Mouse (Mus musculus) brain, embryonic 18.5 days (tissue): ENCODE results near the gene Als2cr12.
"Not testable (repeated sequence)": the region's sequence is repeated elsewhere in the genome, so short reads cannot be mapped to it uniquely, and the experiment has no call there.

Experiments used
- DNase-seq: peaks from one replicate; pipeline ENCODE4 v3.0.0-alpha.2; 2012; ENCODE audit warnings: low read depth, low spot score

Gene Als2cr12

DNA sequence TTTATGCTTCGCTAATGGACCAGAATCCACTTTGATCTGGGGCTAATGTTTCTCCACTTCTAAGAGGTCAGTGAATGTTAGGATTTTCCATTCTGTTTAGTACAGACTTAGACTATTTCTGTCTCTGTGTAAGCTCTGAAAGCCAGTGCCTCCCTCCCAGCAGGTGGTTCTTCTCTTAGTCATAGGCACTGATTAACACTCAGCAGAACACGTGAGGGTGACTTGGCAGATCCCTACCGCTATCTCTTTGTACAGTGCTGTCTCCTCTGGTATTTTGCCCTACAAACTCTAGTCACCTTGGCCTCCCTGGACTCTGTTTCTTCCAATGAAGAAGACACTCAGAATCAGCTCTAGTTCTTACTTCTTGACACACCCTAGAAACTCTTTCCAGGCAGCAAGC, 81.4 kb downstream of the Als2cr12 start:
- no peak for DNase-seq

DNA sequence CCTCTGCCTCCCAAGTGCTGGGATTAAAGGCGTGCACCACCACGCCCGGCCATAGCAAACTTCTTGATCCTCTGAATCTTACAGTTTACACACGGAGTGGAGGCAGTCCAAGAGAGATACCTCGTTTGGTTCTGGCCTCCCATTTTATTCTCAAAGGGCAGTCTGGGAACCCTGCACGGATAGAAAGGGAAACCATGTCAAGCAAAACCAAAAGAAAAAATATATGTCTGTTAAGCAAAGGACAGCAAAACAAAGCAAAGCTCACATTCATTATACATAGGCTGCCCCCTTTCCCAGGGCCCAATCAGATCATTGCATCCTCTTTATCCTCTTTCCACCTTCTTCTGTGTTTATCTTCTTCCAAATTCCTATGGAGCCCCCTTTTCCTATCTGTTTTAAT, 82.0 kb downstream of the Als2cr12 start:
- DNase-seq = no peak

DNA sequence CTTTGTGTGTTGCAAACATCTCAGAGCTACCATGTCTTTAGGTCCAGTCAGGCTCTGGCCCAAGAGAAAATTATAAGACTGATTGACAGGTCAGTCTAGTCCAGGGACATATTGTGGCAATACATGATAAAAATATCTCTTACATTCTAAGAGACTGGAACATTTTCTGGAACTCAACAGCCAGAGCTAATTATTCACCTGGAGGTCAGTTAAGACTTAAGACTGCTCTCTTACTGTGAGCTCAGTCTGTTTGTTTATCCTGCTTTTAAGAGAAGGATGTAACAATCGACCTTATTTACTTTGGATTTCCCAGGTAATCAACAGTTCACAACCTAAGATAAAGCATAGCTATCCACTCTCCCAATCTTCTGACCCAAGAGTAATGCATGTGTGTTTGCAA, 85.2 kb downstream of the Als2cr12 start:
- no peak for DNase-seq

DNA sequence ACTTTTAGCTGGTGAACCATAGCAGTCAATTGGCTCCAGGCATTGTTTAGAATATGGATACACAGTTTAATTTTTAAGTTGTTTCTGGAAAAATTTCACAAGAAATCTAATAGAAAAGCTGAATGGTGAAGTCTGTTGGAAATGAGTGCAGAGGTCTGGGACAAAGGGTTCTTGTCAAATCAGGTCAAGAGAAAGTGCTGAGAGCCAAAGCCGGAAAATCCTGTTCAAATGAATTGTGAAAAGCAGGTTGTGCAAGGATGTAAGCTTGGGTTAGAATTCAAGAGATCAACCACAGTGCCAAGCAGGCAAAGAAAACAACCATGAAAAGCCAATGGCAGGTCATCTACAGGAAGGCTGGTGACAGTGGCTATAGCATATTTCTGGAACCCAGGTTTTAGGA, 85.6 kb downstream of the Als2cr12 start:
- no peak for DNase-seq

DNA sequence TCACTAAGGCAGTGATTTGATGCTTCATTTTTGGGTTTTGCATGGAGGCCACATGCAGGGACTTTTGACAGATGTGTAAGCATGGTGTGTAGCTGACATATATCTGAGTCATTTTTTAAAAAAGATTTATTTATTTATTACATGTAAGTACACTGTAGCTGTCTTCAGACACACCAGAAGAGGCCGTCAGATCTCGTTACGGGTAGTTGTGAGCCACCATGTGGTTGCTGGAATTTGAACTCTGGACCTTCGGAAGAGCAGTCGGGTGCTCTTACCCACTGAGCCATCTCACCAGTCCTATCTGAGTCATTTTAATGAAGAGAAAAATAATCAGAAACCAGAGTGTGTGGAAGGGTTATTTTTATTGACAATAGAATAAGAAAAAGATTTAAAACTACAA, 86.2 kb downstream of the Als2cr12 start:
- DNase-seq = not testable (repeated sequence)

DNA sequence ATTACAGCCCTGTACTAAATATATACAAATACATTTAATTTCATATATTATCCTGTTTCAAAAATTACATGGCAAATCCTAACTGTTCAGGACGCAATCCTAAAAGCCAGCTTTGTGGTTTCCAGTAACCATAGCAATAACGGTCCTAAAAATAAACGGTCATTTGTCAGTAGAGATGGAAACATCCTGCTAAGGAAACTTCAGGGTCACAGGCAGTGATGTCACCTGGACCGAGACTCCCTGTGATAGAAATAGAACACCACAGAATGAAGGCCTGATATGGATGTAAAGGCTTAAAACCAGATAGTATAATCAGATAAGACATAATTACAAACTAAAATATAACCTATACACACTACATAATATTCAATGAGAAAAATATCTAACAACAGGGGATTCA, 92.1 kb downstream of the Als2cr12 start:
- no peak for DNase-seq

DNA sequence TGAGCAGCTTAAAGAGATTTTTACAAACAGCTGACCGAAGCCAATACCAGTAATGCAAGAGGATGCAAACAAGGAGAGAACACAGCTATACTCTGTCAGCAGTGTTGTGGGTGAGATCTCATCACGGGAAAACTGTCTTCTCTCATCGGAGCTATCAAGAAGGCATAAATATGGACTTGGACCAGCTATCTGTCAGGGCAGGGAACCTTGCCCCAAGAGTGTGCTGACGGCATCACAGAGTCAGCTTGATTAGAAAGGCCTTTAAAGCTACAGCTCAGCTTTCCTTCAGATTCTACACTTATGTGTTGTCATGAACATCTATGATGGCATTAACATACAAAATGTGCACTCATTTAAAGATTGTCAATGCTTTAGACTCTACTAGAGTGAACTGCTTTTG, 93.1 kb downstream of the Als2cr12 start:
- no peak for DNase-seq
